Mouse (Mus musculus) hindbrain, embryonic 12.5 days (tissue): Measurements from ENCODE around the gene Ier5l. TPM values are rescaled to one million over a fixed set of nuclear protein-coding genes. Genes with fewer than 3 reads are reported as not detected.

Experiments used
- ATAC-seq: fragments of 200-750 bp; cut with Nextera tagmentation; 2 replicates; pipeline ENCODE4 v1.8.0; 2017; ENCODE audit warnings: moderate TSS enrichment; ENCODE audit not compliant: low FRiP score
- H3K27ac ChIP-seq: fragments of 300-500 bp; sonication (generic); 2 replicates; pipeline ENCODE4 v1.5.1; 2016; ENCODE audit warnings: mild to moderate bottlenecking
- H3K27me3 ChIP-seq: fragments of 300-500 bp; sonication (generic); 2 replicates; pipeline ENCODE4 v1.6.1; 2016; ENCODE audit warnings: mild to moderate bottlenecking
- H3K36me3 ChIP-seq: fragments of 300-500 bp; sonication (generic); 2 replicates; pipeline ENCODE4 v1.6.1; 2016; ENCODE audit warnings: mild to moderate bottlenecking
- H3K4me1 ChIP-seq: fragments of 300-500 bp; sonication (generic); 2 replicates; pipeline ENCODE4 v1.6.1; 2016
- H3K4me2 ChIP-seq: fragments of 300-500 bp; sonication (generic); replicated peaks from 2 replicates; pipeline ENCODE4 v1.6.1; 2016; ENCODE audit warnings: mild to moderate bottlenecking
- H3K4me3 ChIP-seq: fragments of 300-500 bp; sonication (generic); 2 replicates; pipeline ENCODE4 v1.5.1; 2016; ENCODE audit warnings: mild to moderate bottlenecking
- H3K9ac ChIP-seq: fragments of 300-500 bp; sonication (generic); 2 replicates; pipeline ENCODE4 v1.6.1; 2016; ENCODE audit warnings: mild to moderate bottlenecking, moderate library complexity
- H3K9me3 ChIP-seq: fragments of 300-500 bp; sonication (generic); replicated peaks from 2 replicates; pipeline ENCODE4 v1.6.1; 2016; ENCODE audit warnings: mild to moderate bottlenecking
- WGBS: fragments of 180-500 bp; shearing (Covaris S2); methylation state at CpG from one replicate; pipeline ENCODE4 v1.1.7; 2016; 5-methylcytosine and 5-hydroxymethylcytosine counted together
- polyA plus RNA-seq: library from polyadenylated mRNA; unstranded; fragments of >200 nt; fragmentation: Nextera tagmentation; extraction: Ambion mirVana; gene quantifications from 2 replicates; pipeline ENCODE4 v1.2.1, GENCODE M21; 2016

Ier5l gene
- polyA plus RNA-seq, 1 experiment from 2014 or later = 4.8 TPM

DNA sequence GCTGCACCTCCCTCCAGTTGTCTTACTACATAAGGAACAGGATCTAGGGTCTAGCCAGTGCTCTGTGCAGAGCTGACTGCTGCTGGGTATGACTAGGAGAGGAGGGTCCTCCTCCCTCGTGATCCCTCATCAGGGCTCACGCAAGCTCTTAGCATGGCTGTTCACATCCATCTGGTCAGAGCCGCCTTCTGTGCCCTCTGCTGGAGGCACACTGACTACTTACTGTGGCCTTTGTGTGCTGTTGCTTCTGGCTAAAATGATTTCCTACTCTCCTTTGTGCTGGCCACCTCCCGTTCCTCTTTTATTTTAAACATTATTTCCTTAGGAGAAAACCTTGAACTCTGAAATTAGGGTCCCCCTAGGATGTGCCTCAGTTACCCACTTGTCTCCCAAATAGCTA lies 37.2 kb downstream of the Ier5l start:
- H3K4me3 ChIP-seq = no peak overlapping the region
- peaks cover 21% of the 10 kb centered on the region for H3K4me1 ChIP-seq
- no peaks in the 10 kb centered on the region for H3K9me3 ChIP-seq
- H3K27me3 ChIP-seq = no peaks in the 10 kb centered on the region
- H3K27ac ChIP-seq = no peak overlapping the region
- no peak overlapping the region for H3K4me2 ChIP-seq
- WGBS = 86% methylated on average over 4 of the region's 4 CpGs
- no peak overlapping the region for H3K9ac ChIP-seq
- H3K36me3 ChIP-seq = peaks cover 60% of the 10 kb centered on the region
- no peak for ATAC-seq

DNA sequence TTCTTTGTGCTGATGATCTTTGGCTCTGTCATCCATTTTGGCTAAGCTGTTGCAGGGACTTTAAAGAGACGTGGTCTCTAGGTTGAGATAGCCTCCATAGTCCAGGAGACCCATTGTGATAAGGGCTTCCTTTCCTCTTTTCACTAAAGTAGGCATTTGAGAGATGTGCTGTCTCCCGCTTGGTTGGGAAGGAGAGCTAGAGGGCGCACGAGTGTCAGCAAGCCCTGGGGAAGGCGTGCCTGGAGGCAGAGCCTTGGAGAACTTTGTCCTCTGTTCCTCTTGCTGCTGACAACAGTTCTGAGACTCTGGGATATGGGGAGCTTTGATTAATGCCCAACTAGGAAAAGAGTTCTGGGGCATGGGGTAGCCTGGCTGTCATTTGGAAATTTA lies 37.9 kb downstream of the Ier5l start:
- no peaks in the 10 kb centered on the region for H3K27me3 ChIP-seq
- no peak overlapping the region for H3K9ac ChIP-seq
- H3K36me3 ChIP-seq = peaks cover 67% of the 10 kb centered on the region
- peaks cover 14% of the 10 kb centered on the region for H3K4me1 ChIP-seq
- ATAC-seq = no peak
- H3K4me3 ChIP-seq = no peak overlapping the region
- no peak overlapping the region for H3K27ac ChIP-seq
- H3K4me2 ChIP-seq = no peak overlapping the region
- 77% methylated on average over 5 of the region's 5 CpGs for WGBS
- H3K9me3 ChIP-seq = no peaks in the 10 kb centered on the region

DNA sequence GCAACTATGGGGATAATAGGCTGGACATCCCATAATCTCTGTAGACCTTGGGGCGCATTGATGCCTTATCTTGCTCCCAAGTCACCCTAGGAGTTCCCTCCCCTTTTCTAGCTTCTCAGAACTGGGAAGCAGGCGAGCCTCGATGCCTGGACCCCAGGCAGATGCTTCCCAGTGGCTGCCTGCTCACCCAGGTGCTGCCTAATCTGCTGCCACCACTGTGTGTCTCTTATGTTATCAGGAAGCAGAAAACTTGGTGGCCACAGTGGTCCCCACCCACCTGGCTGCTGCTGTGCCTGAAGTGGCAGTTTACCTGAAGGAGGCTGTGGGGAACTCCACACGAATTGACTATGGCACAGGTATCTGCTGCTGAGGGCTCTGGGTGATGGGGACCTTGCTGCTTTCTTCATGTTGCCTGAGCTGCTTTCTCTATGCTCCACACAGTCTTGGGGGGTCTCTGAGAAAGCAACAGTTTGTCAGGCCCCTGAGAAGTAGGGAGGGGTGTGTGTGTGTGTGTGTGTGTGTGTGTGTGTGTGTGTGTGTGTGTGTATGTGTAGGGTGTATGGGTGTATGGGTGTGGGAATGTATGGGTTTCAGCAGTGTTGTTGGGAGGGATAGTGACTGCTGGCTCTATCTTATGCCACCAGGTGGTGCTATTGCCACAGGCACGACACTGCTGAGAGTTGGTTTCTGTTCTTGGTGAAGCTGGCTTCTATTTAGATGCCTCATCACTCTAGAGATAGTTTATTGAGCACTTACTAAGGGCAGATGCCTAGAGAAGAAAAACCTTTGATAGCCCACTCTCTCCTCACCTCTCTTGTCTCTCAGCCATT lies 38.5 kb downstream of the Ier5l start:
- ATAC-seq = 0 out of 2 replicates have a peak, but pooled peaks have one; percentile 9
- Histone ChIP-seq H3K36me3 (peaks cover 73% of the 10 kb centered on the region), H3K4me1 (peaks cover 8% of the 10 kb centered on the region), H3K9ac (0 out of 2 replicates have a peak overlapping the region, but pooled peaks have one; percentile 35), H3K27me3 (no peaks in the 10 kb centered on the region), H3K9me3 (no peaks in the 10 kb centered on the region), H3K4me3 (no peak overlapping the region), H3K27ac (peak overlapping the region; percentile 44; the same call in 1 of the 2 replicates), H3K4me2 (no peak overlapping the region)
- 56% methylated on average over 5 of the region's 5 CpGs for WGBS

GRCm38 (mm10) chr2:30429156-30429555 lies 44.9 kb downstream of the Ier5l start:
- Histone ChIP-seq H3K9ac (no peak overlapping the region), H3K4me3 (no peak overlapping the region), H3K27ac (no peak overlapping the region), H3K4me1 (no peaks in the 10 kb centered on the region), H3K4me2 (no peak overlapping the region), H3K9me3 (no peaks in the 10 kb centered on the region), H3K27me3 (no peaks in the 10 kb centered on the region), H3K36me3 (peaks cover 79% of the 10 kb centered on the region)
- no peak for ATAC-seq

Other genes starting within 250 kb of the Ier5l start
- 39.3 and 42.2 TPM in 2 replicates for gene Lrrc8a, start 236.5 kb downstream of the Ier5l start, polyA plus RNA-seq
- 0.30 and 0.36 TPM in 2 replicates for gene Gm28035, start 233.7 kb downstream of the Ier5l start, polyA plus RNA-seq
- gene Phyhd1, start 208.0 kb downstream of the Ier5l start, polyA plus RNA-seq = 5.0 and 5.6 TPM in 2 replicates
- not detected in 2 replicates for gene Gm28038, start 193.2 kb downstream of the Ier5l start, polyA plus RNA-seq
- gene Dolk, start 187.9 kb downstream of the Ier5l start, polyA plus RNA-seq = 25.5 and 26.2 TPM in 2 replicates
- 33.9 and 36.6 TPM in 2 replicates for gene Nup188, start 187.8 kb downstream of the Ier5l start, polyA plus RNA-seq
- 113 and 116 TPM in 2 replicates for gene Sh3glb2, start 114.9 kb downstream of the Ier5l start, polyA plus RNA-seq
- 29.3 and 30.7 TPM in 2 replicates for gene Miga2, start 110.0 kb downstream of the Ier5l start, polyA plus RNA-seq
- gene Dolpp1, start 82.0 kb downstream of the Ier5l start, polyA plus RNA-seq = 46.9 and 50.2 TPM in 2 replicates
- 23.9 and 26.8 TPM in 2 replicates for gene Crat, start 58.4 kb downstream of the Ier5l start, polyA plus RNA-seq
- 133 and 134 TPM in 2 replicates for gene Ptpa, start 58.2 kb downstream of the Ier5l start, polyA plus RNA-seq
- gene Cstad, start 120.8 kb upstream of the Ier5l start, polyA plus RNA-seq = 0.45 and 0.89 TPM in 2 replicates